Mouse (Mus musculus) cerebellum, postnatal 10 days (tissue): ENCODE results near the gene Lyg2.
A peak's percentile ranks its signal among the peaks of the same experiment; 100 is the strongest.

ENCODE experiments used
- DNase-seq, 2 experiments: peaks; one replicate each; pipeline ENCODE4 v3.0.0; 2021; ENCODE audit warnings: mixed read lengths in 2 of 2

The Lyg2 gene

GRCm38 (mm10) chr1:37877736-37878460 lies 38.4 kb downstream of the Lyg2 start:
- no peak for DNase-seq

GRCm38 (mm10) chr1:37873157-37873556 lies 43.1 kb downstream of the Lyg2 start:
- DNase-seq, result no peak

GRCm38 (mm10) chr1:37872131-37873067 lies 43.9 kb downstream of the Lyg2 start:
- peak; percentile 89 to 90 for DNase-seq

- DNase-seq, result no peak
Measured at GRCm38 (mm10) chr1:37871704-37872103, 44.6 kb downstream of the Lyg2 start, which contains the start of gene Lipt1. TSS of gene Lipt1 (plus strand) at chr1:37871738.

- DNase-seq, result no peak
Measured at GRCm38 (mm10) chr1:37869362-37869761, 46.9 kb downstream of the Lyg2 start.

GRCm38 (mm10) chr1:37868640-37869039 lies 47.7 kb downstream of the Lyg2 start:
- DNase-seq, result no peak

GRCm38 (mm10) chr1:37867684-37868322 lies 48.5 kb downstream of the Lyg2 start:
- no peak for DNase-seq

- DNase-seq, result peak; percentile 66 to 74
Measured at GRCm38 (mm10) chr1:37867056-37867455, 49.2 kb downstream of the Lyg2 start.

- DNase-seq, result no peak
Measured at GRCm38 (mm10) chr1:37866286-37866685, 50.0 kb downstream of the Lyg2 start, which contains the start of gene Tsga10. TSS of gene Tsga10 (minus strand) at chr1:37866429.

- peak; percentile 32 to 49 for DNase-seq
Measured at GRCm38 (mm10) chr1:37865401-37866215, 50.7 kb downstream of the Lyg2 start.

GRCm38 (mm10) chr1:37864511-37865400 lies 51.5 kb downstream of the Lyg2 start:
- peak; percentile 100 for DNase-seq
